Mouse (Mus musculus) bone marrow, adult 2 months (tissue): ENCODE results near the gene Enpp7.

Experiments
- CTCF ChIP-seq: fragments of 200-500 bp; IDR thresholded peaks from 2 replicates; pipeline ENCODE4 v1.5.1; 2011; ENCODE audit warnings: low read length, control low read depth; ENCODE audit not compliant: control insufficient read depth, insufficient read depth
- POLR2A ChIP-seq: fragments of 200-500 bp; IDR thresholded peaks from 2 replicates; pipeline ENCODE4 v1.6.1; 2011; ENCODE audit warnings: low read depth, mild to moderate bottlenecking, control low read depth, low read length, borderline replicate concordance; ENCODE audit not compliant: control insufficient read depth

- TF ChIP-seq POLR2A = no peak
- no peak for TF ChIP-seq CTCF
Observed at GRCm38 (mm10) chr11:118974340-118974739, 13.6 kb upstream of the Enpp7 start.
